Mouse (Mus musculus): ENCODE results near the gene 6430548M08Rik. TPM values are rescaled to one million over a fixed set of nuclear protein-coding genes. Genes with fewer than 3 reads are reported as not detected.

6430548M08Rik gene
- polyA plus RNA-seq (2014; fragmentation: Illumina TruSeq; extraction: RNeasy Lipid Tissue Mini Kit (QIAGEN cat#74804); ENCODE audit: low replicate concordance): 1.6 TPM

GRCm38 (mm10) chr8:120113758-120114255 lies at the start of gene 6430548M08Rik:
Gene 6430548M08Rik (plus strand): TSS chr8:120114152.

GRCm38 (mm10) chr8:120101068-120101972 lies 12.6 kb upstream of the 6430548M08Rik start, which contains the start of gene Zdhhc7:
Gene Zdhhc7 (minus strand): TSS chr8:120101482.

DNA sequence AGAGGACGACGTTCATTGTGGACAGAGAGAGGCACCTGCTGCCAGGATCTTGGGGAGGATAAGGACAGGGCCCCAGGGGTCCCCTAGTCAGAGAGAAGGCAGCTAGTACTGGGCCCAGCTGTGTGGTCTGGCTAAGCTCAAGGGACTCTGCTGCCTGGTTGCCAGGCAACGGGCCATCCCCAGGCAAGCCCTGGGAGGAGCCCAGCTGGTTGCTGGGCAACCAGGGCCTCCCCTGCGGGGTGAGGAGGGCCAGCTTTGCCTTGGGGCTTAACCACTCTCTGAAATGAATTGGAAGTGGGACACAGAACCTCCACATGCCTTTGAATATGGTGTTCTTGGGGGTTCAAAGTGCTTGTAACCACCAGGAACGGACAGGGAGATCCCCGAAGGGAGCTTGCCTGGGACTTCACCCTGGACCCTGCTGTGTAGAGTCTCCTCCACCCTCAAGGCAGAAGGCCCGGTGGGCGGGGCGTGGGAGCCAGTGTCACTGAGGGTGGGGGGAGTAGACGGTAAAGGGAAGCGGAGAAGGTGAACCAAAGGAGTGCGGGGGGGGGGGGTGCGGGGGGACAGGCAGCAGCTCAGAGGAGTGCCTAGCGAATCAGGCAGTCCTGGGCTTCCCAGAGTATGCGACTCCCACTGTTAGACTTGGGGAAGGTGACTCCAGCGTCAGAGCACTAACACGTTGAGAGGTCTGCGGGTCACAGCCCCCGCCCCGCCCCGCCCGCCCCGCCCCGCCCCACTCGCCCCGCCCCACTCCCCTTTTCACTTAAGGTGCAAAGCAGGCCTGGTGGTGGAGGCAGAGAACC lies 63.6 kb downstream of the 6430548M08Rik start, which contains the start of gene Fam92b:
TSS of gene Fam92b (minus strand) at position 149 of the 806 bp plus-strand sequence.

Other genes starting within 250 kb of the 6430548M08Rik start
- 20.4 TPM for gene Usp10, start 203.8 kb upstream of the 6430548M08Rik start, polyA plus RNA-seq (2014; fragmentation: Illumina TruSeq; extraction: RNeasy Lipid Tissue Mini Kit (QIAGEN cat#74804); ENCODE audit: low replicate concordance)
- gene Gm20388, start 203.3 kb upstream of the 6430548M08Rik start, polyA plus RNA-seq (2014; fragmentation: Illumina TruSeq; extraction: RNeasy Lipid Tissue Mini Kit (QIAGEN cat#74804); ENCODE audit: low replicate concordance): 2.7 TPM
- 1.4 TPM for gene Crispld2, start 121.7 kb upstream of the 6430548M08Rik start, polyA plus RNA-seq (2014; fragmentation: Illumina TruSeq; extraction: RNeasy Lipid Tissue Mini Kit (QIAGEN cat#74804); ENCODE audit: low replicate concordance)
- gene Zdhhc7, start 12.7 kb upstream of the 6430548M08Rik start, polyA plus RNA-seq (2014; fragmentation: Illumina TruSeq; extraction: RNeasy Lipid Tissue Mini Kit (QIAGEN cat#74804); ENCODE audit: low replicate concordance): 0.78 TPM
- not detected for gene Fam92b, start 63.3 kb downstream of the 6430548M08Rik start, polyA plus RNA-seq (2014; fragmentation: Illumina TruSeq; extraction: RNeasy Lipid Tissue Mini Kit (QIAGEN cat#74804); ENCODE audit: low replicate concordance)
- 2.6 TPM for gene Gse1, start 114.3 kb downstream of the 6430548M08Rik start, polyA plus RNA-seq (2014; fragmentation: Illumina TruSeq; extraction: RNeasy Lipid Tissue Mini Kit (QIAGEN cat#74804); ENCODE audit: low replicate concordance)